Comparison of ENCODE assay signal across 8 mouse cellular contexts in the genomic region with DNA sequence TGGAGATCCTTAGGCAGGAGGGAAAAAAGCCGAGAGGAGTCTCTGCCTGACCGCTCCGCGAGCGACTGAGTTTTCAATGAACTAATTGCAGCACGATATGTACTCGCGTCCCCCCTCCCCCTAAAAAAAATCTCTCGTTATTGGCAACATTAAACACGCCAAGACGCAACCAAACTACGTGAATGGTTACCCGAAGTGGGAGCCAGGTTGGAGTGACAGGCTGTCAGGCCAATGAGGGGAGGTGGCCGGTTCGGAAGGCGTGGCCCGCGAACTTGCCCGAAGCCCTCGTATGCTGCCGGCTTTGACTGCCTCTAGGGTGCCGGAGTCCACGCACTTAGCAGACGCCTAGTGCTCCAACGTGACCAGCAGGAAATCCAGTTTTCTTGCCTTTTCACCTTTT. TPM values are rescaled to one million over a fixed set of nuclear protein-coding genes. Genes with fewer than 3 reads are reported as not detected.
DNase-seq lines count a peak whose midpoint lies in the region; ATAC-seq and TF ChIP-seq lines count a peak whose summit lies in the region.

Gene Hmgn5, minus strand, starts transcription at position 122 of the 400 bp plus-strand sequence.

- peak; percentile 82 to 87 for DNase-seq in CD8-positive naive resting alpha-beta T cell, adult 2 months (ENCODE audit: low read depth in 2 of 2, low spot score in 2 of 2)
- DNase-seq in c-Kit-positive CD71-negative TER-119-negative erythroid progenitor cells, embryonic 14.5 days (ENCODE audit: low read depth), result peak; percentile 78
- peak; percentile 91 for DNase-seq in forebrain, embryonic 11.5 days (ENCODE audit: low spot score)
- peak; percentile 95 to 96 for DNase-seq in kidney, postnatal 4 days

- no peak for TF ChIP-seq CTCF in testis, adult 2 months (IDR thresholded peaks at IDR 0.05; ENCODE audit: control insufficient read depth, insufficient read depth, insufficient replicate concordance, low read depth, low read length)

- H3K9me3 ChIP-seq in forebrain, embryonic 11.5 days (ENCODE audit: control insufficient read depth, low read length), result no peaks in the 10 kb centered on the region
- no peaks in the 10 kb centered on the region for H3K9me3 ChIP-seq in heart, embryonic 16.5 days (replicated peaks; ENCODE audit: control insufficient read depth, low read length)
- H3K9me3 ChIP-seq in liver, embryonic 16.5 days (replicated peaks; ENCODE audit: control insufficient read depth, low read length), result no peaks in the 10 kb centered on the region
- no peaks in the 10 kb centered on the region for H3K9me3 ChIP-seq in neural tube, embryonic 13.5 days

- H3K27me3 ChIP-seq in forebrain, embryonic 11.5 days (ENCODE audit: control insufficient read depth, insufficient read depth, low read length), result no peaks in the 10 kb centered on the region
- H3K27me3 ChIP-seq in heart, embryonic 16.5 days (ENCODE audit: control insufficient read depth, insufficient read depth, low read length), result no peaks in the 10 kb centered on the region
- H3K27me3 ChIP-seq in liver, embryonic 16.5 days (ENCODE audit: control insufficient read depth, insufficient read depth, low read depth, low read length), result no peaks in the 10 kb centered on the region
- no peaks in the 10 kb centered on the region for H3K27me3 ChIP-seq in neural tube, embryonic 13.5 days
- H3K27me3 ChIP-seq in testis, adult 2 months (ENCODE audit: control insufficient read depth, insufficient read depth, low read length), result no peaks in the 10 kb centered on the region

- H3K27ac ChIP-seq in forebrain, embryonic 11.5 days (ENCODE audit: low read depth, low read length), result 0 out of 2 replicates have a peak within 1 kb of the TSS, but pooled peaks have one; percentile 50
- peak within 1 kb of the TSS; percentile 85 for H3K27ac ChIP-seq in heart, embryonic 16.5 days (ENCODE audit: low read length)
- H3K27ac ChIP-seq in liver, embryonic 16.5 days (ENCODE audit: low read length), result peak within 1 kb of the TSS; percentile 84
- H3K27ac ChIP-seq in neural tube, embryonic 13.5 days (replicated peaks), result peak within 1 kb of the TSS; percentile 64
- peak within 1 kb of the TSS; percentile 78 for H3K27ac ChIP-seq in testis, adult 2 months (ENCODE audit: control insufficient read depth, insufficient read depth, low read depth, low read length)

- 24% methylated on average over 25 of the region's 25 CpGs for WGBS in forebrain, embryonic 11.5 days
- 13% methylated on average over 25 of the region's 25 CpGs for WGBS in heart, embryonic 16.5 days
- WGBS in liver, embryonic 16.5 days (ENCODE audit: insufficient replicate concordance), result 16% methylated on average over 25 of the region's 25 CpGs
- 18% methylated on average over 25 of the region's 25 CpGs for WGBS in neural tube, embryonic 13.5 days

- no peaks in the 10 kb centered on the region for H3K36me3 ChIP-seq in forebrain, embryonic 11.5 days (ENCODE audit: control insufficient read depth, insufficient read depth, low read length)
- H3K36me3 ChIP-seq in heart, embryonic 16.5 days (ENCODE audit: control insufficient read depth, insufficient read depth), result no peaks in the 10 kb centered on the region
- no peaks in the 10 kb centered on the region for H3K36me3 ChIP-seq in liver, embryonic 16.5 days (ENCODE audit: control insufficient read depth, insufficient read depth)
- H3K36me3 ChIP-seq in neural tube, embryonic 13.5 days, result no peaks in the 10 kb centered on the region
- H3K36me3 ChIP-seq in testis, adult 2 months (ENCODE audit: control insufficient read depth, insufficient read depth, low read length), result no peaks in the 10 kb centered on the region

- TF ChIP-seq POLR2A in testis, adult 2 months (IDR thresholded peaks at IDR 0.05; ENCODE audit: control insufficient read depth, low read depth, low read length), result no peak; the same call in 1 of the 2 replicates

- peak within 1 kb of the TSS; percentile 48 for H3K4me2 ChIP-seq in forebrain, embryonic 11.5 days (ENCODE audit: low read depth, low read length, severe bottlenecking)
- H3K4me2 ChIP-seq in heart, embryonic 16.5 days (ENCODE audit: low read depth, low read length), result peak within 1 kb of the TSS; percentile 62
- H3K4me2 ChIP-seq in liver, embryonic 16.5 days (ENCODE audit: low read depth, low read length), result peak within 1 kb of the TSS; percentile 60
- H3K4me2 ChIP-seq in neural tube, embryonic 13.5 days, result peak within 1 kb of the TSS; percentile 62

- no peaks in the 10 kb centered on the region for H3K4me1 ChIP-seq in forebrain, embryonic 11.5 days (replicated peaks; ENCODE audit: control insufficient read depth, insufficient read depth, low read length)
- H3K4me1 ChIP-seq in heart, embryonic 16.5 days (ENCODE audit: control insufficient read depth, insufficient read depth, low read length), result no peaks in the 10 kb centered on the region
- no peaks in the 10 kb centered on the region for H3K4me1 ChIP-seq in liver, embryonic 16.5 days (ENCODE audit: control insufficient read depth, low read depth, low read length)
- no peaks in the 10 kb centered on the region for H3K4me1 ChIP-seq in neural tube, embryonic 13.5 days (replicated peaks)
- H3K4me1 ChIP-seq in testis, adult 2 months (ENCODE audit: control insufficient read depth, insufficient read depth, low read length), result peaks cover 2% of the 10 kb centered on the region; the same call in 1 of the 2 replicates

- H3K9ac ChIP-seq in forebrain, embryonic 11.5 days (ENCODE audit: low read length), result peak within 1 kb of the TSS; percentile 51
- H3K9ac ChIP-seq in heart, embryonic 16.5 days (ENCODE audit: low read length), result peak within 1 kb of the TSS; percentile 72
- H3K9ac ChIP-seq in liver, embryonic 16.5 days (ENCODE audit: low read depth, low read length), result peak within 1 kb of the TSS; percentile 56
- H3K9ac ChIP-seq in neural tube, embryonic 13.5 days, result peak within 1 kb of the TSS; percentile 49; the same call in 1 of the 2 replicates

- peak within 1 kb of the TSS; percentile 41 for H3K4me3 ChIP-seq in forebrain, embryonic 11.5 days (ENCODE audit: low read depth, low read length)
- H3K4me3 ChIP-seq in heart, embryonic 16.5 days (ENCODE audit: low read length), result peak within 1 kb of the TSS; percentile 65
- H3K4me3 ChIP-seq in liver, embryonic 16.5 days (ENCODE audit: low read depth, low read length), result peak within 1 kb of the TSS; percentile 63
- peak within 1 kb of the TSS; percentile 47 for H3K4me3 ChIP-seq in neural tube, embryonic 13.5 days
- peak within 1 kb of the TSS; percentile 84 for H3K4me3 ChIP-seq in testis, adult 2 months (ENCODE audit: control insufficient read depth, low read depth, low read length)

- peak; percentile 99 for ATAC-seq in forebrain, embryonic 11.5 days (replicated peaks; ENCODE audit: low FRiP score)
- ATAC-seq in heart, embryonic 16.5 days (replicated peaks; ENCODE audit: extremely low read depth, insufficient read depth, low FRiP score), result peak; percentile 97
- ATAC-seq in liver, embryonic 16.5 days (ENCODE audit: low read depth), result peak; percentile 96
- peak; percentile 99 for ATAC-seq in neural tube, embryonic 13.5 days (ENCODE audit: low read depth)

RNA-seq across cellular contexts. Expression of gene Hmgn5, which starts in this region (rescaled TPM):
- polyA plus RNA-seq in forebrain, embryonic 11.5 days (2014; fragmentation: Nextera tagmentation; extraction: Ambion mirVana), result 32.5 and 33.1 TPM in 2 replicates
- polyA plus RNA-seq in heart, embryonic 16.5 days (2015; fragmentation: Nextera tagmentation; extraction: Ambion mirVana), result 17.2 and 20.3 TPM in 2 replicates
- polyA plus RNA-seq in liver, embryonic 16.5 days (2015; fragmentation: Nextera tagmentation; extraction: Ambion mirVana), result 11.3 and 15.2 TPM in 2 replicates
- 11.2 and 11.4 TPM in 2 replicates for polyA plus RNA-seq in neural tube, embryonic 13.5 days (2015; fragmentation: Nextera tagmentation; extraction: Ambion mirVana)
- 0.38 and 1.2 TPM in 2 replicates for polyA plus RNA-seq in testis, adult 2 months (2012; rRNA removed)

Comparison
In these comparisons a context has a peak if more than half of its experiments do, and no peak if none do; other contexts are left out.
1. Peak in every context shown above with its lines: DNase-seq, ATAC-seq, H3K4me3 ChIP-seq and H3K27ac ChIP-seq.